Mouse (Mus musculus): ENCODE data around the gene Tmem41a. TPM values are rescaled to one million over a fixed set of nuclear protein-coding genes. Genes with fewer than 3 reads are reported as not detected.

Gene Tmem41a
- total RNA-seq, 2 experiments from 2014 or later, result 15.6 to 15.9 TPM

DNA sequence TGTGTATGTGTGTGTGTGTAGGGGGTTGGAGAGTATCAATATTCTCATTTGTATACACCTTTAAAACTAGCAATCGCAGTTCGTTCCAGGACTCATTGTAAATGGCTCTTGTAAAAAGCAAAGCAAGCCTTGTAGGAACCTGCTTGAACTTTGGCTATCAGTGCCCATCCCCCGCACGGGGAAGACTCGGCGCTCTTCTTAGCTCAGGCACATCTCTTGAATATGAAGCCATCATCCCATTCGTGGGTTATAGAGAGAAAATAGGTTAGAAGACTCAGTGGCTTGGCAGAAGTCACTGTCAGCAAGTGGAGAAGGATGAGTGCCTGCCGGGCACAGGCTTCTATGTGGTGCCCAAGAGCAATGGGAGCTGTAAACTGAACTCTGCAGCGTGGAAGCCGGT, 42.7 kb downstream of the Tmem41a start:
- DNase-seq, result no peak

DNA sequence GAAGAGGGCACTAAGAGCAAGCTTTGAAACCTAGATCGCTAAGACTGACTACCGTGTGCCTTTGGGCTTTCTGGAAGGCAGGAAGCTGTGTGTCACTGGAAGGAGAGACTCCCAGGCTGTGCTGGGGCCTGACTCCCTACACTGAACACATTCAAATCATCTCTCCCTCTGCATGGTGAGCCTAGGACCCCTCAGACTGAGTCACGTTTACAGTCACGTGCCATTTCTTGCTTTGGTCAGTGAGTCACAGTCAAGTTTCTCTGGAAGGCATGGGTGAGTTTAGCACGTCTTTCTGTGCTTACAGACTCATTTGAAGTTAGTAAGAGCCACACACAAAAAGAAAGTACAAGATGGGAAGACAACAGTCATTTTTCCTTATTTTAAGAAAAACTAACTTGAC, 46.1 kb downstream of the Tmem41a start:
- no peak for DNase-seq

GRCm38 (mm10) chr16:21893890-21894289, 53.5 kb downstream of the Tmem41a start:
- no peak for DNase-seq

- no peak for DNase-seq
Measured at GRCm38 (mm10) chr16:21887601-21888000, 59.8 kb downstream of the Tmem41a start.

Other genes with a start within 250 kb of the Tmem41a start
- gene Ehhadh, start 159.7 kb downstream of the Tmem41a start, total RNA-seq (2021), result 100 to 1,000 TPM in 1 of 2 experiments, 10 to 100 TPM in 1; 89.8 to 136 TPM
- 1 to 10 TPM; 1.6 to 1.7 TPM for gene Map3k13, start 153.2 kb downstream of the Tmem41a start, total RNA-seq (2021)
- 1 to 10 TPM in 1 of 2 experiments, under 1 TPM in 1; 0.91 to 1.3 TPM for gene Liph, start 48.1 kb upstream of the Tmem41a start, total RNA-seq (2021)
- gene Senp2, start 61.9 kb upstream of the Tmem41a start, total RNA-seq (2021), result 10 to 100 TPM; 34.9 to 39.6 TPM
- gene Igf2bp2, start 215.7 kb upstream of the Tmem41a start, total RNA-seq (2021), result 10 to 100 TPM; 15.8 to 21.8 TPM